1 mouse cellular context compared by ENCODE assay signal in the genomic region with DNA sequence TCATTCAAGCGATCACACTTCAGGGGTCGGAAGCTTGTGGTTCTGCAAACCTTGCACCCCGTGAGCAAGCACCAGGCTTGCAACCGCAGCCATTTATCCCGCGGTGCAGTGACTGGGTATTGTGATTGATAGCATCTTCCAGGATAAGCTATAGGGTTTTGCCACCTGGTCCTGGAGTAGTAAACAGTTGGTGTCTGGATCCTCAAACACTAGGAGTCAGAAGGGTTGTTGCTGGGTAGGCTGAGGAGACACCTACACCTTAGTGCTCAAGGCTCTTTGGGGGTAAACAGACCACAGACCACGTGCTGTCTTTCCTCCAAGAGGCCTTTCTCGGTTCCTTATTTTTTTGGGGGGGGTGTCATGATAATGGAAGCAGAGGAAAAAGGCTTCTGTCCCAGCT.
TF ChIP-seq lines count a peak whose summit lies in the region.

No protein-coding gene starts in this region.

TF ChIP-seq in CH12.LX, 34 proteins besides CTCF, POLR2A, EP300 and RAD21 (continued from another document):
- TF ChIP-seq POLR2AphosphoS2 (IDR thresholded peaks at IDR 0.05; ENCODE audit: low read depth, low read length), result no peak
- no peak for TF ChIP-seq HCFC1 (IDR thresholded peaks at IDR 0.05; ENCODE audit: low read depth, low read length)
- TF ChIP-seq JUN (IDR thresholded peaks at IDR 0.05; ENCODE audit: insufficient read depth, low read depth, low read length), result no peak
- peak; percentile 44; the same call in 1 of the 2 replicates for TF ChIP-seq RCOR1 (conservative IDR thresholded peaks at IDR 0.05; ENCODE audit: low read depth, low read length)
- TF ChIP-seq SIN3A (IDR thresholded peaks at IDR 0.05; ENCODE audit: low read length), result peak; percentile 44; the same call in 1 of the 2 replicates
- TF ChIP-seq MEF2A (IDR thresholded peaks at IDR 0.05; ENCODE audit: borderline replicate concordance, low read depth, low read length), result no peak
- no peak for TF ChIP-seq TCF12 (IDR thresholded peaks at IDR 0.05; ENCODE audit: low read depth, low read length)
- TF ChIP-seq PAX5 (IDR thresholded peaks at IDR 0.05; ENCODE audit: low read length), result no peak
- TF ChIP-seq SMC3 (IDR thresholded peaks at IDR 0.05; ENCODE audit: low read depth, low read length), result no peak
- TF ChIP-seq USF2 (conservative IDR thresholded peaks at IDR 0.05; ENCODE audit: low read depth, low read length), result 0 out of 2 replicates have a peak, but pooled peaks have one; percentile 31
- no peak for TF ChIP-seq NRF1 (IDR thresholded peaks at IDR 0.05; ENCODE audit: low read depth, low read length)
